Mouse (Mus musculus) midbrain, embryonic 15.5 days (tissue): Measurements from ENCODE around the gene Fa2h. TPM values are rescaled to one million over a fixed set of nuclear protein-coding genes. Genes with fewer than 3 reads are reported as not detected.
A peak's percentile ranks its signal among the peaks of the same experiment; 100 is the strongest.

Source experiments
- ATAC-seq: fragments of 200-750 bp; cut with Nextera tagmentation; replicated peaks from 2 replicates; pipeline ENCODE4 v1.8.0; 2017; ENCODE audit warnings: moderate TSS enrichment
- H3K27ac ChIP-seq: fragments of 300-500 bp; sonication (generic); 2 replicates; pipeline ENCODE4 v1.5.1; 2015; ENCODE audit warnings: mild to moderate bottlenecking, inconsistent platforms
- H3K27me3 ChIP-seq: fragments of 300-500 bp; sonication (generic); replicated peaks from 2 replicates; pipeline ENCODE4 v1.6.1; 2015; ENCODE audit warnings: inconsistent platforms
- H3K36me3 ChIP-seq: fragments of 300-500 bp; sonication (generic); replicated peaks from 2 replicates; pipeline ENCODE4 v1.6.1; 2015; ENCODE audit warnings: inconsistent platforms
- H3K4me1 ChIP-seq: fragments of 300-500 bp; sonication (generic); 2 replicates; pipeline ENCODE4 v1.6.1; 2015; ENCODE audit warnings: inconsistent platforms
- H3K4me2 ChIP-seq: fragments of 300-500 bp; sonication (generic); 2 replicates; pipeline ENCODE4 v1.6.1; 2015; ENCODE audit warnings: inconsistent platforms, mild to moderate bottlenecking, moderate library complexity
- H3K4me3 ChIP-seq: fragments of 300-500 bp; sonication (generic); 2 replicates; pipeline ENCODE4 v1.5.1; 2015; ENCODE audit warnings: mild to moderate bottlenecking, inconsistent platforms
- H3K9ac ChIP-seq: fragments of 300-500 bp; sonication (generic); 2 replicates; pipeline ENCODE4 v1.6.1; 2015; ENCODE audit warnings: mild to moderate bottlenecking, inconsistent platforms
- H3K9me3 ChIP-seq: fragments of 300-500 bp; sonication (generic); 2 replicates; pipeline ENCODE4 v1.6.1; 2016; ENCODE audit warnings: inconsistent platforms
- WGBS: fragments of 180-500 bp; shearing (Covaris S2); methylation state at CpG from one replicate; pipeline ENCODE4 v1.1.7; 2015; ENCODE audit warnings: mixed read lengths; 5-methylcytosine and 5-hydroxymethylcytosine counted together
- polyA plus RNA-seq: library from polyadenylated mRNA; unstranded; fragments of >200 nt; fragmentation: Nextera tagmentation; extraction: Ambion mirVana; gene quantifications from 2 replicates; pipeline ENCODE4 v1.2.1, GENCODE M21; 2015

Gene Fa2h
- 0.10 and 0.11 TPM in 2 replicates for polyA plus RNA-seq

DNA sequence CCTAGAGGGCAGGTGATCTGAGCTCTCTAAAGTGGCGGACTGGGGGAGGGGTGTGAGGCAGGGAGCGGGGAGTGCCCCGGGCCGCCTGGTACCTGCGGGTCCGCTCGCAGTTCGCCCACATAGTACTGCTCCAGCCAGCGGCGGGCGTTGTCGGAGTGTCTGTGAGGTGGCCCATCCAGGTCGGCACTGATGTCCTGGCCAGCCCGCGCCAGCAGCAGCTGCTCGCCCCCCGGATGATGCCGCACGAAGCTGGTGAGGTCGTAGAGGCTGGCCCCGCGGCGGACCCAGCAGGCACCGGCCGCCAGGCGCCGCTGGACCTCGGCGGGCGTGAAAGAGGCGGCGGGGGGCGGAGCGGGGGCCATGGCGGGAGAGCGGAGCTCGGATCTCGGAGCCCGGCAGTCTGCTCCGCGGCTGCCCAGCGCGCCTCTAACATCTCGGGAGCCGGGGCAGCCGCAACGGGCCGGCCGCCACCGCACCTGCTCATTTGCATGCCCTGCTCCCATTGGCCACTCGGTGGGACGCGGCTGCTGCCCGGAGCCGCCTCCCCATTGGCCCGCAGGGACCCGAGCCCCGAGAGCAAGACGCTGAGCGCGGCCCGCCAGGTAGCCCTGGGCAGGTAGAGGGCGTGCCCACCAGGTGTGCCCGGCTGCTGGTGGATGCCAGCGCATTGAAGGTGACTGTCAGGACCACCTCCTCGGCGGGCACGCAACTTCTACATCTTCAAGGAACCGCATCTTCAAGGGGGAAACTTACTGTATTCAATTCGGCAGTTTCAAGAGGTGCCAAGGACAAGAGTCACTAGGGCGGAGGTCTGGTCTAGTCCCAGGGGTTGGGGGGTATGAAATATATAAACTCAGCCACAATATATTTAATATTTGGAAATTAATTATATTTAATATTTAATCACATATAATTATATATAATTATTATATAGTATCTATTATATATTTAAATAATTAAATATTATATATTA is at the start of gene Fa2h:
Gene Fa2h, minus strand, starts transcription at position 434 of the 973 bp plus-strand sequence.
- peaks cover 12% of the 10 kb centered on the region; the same call in 1 of the 2 replicates for H3K4me1 ChIP-seq
- no peak within 1 kb of the TSS for H3K27ac ChIP-seq
- peak within 1 kb of the TSS; percentile 58 for H3K9ac ChIP-seq
- H3K36me3 ChIP-seq, result no peaks in the 10 kb centered on the region
- peak; percentile 95 for ATAC-seq
- H3K4me3 ChIP-seq, result peak within 1 kb of the TSS; percentile 66
- H3K9me3 ChIP-seq, result no peaks in the 10 kb centered on the region
- H3K4me2 ChIP-seq, result peak within 1 kb of the TSS; percentile 99
- peaks cover 45% of the 10 kb centered on the region for H3K27me3 ChIP-seq
- under 1% methylated on average over 64 of the region's 71 CpGs for WGBS

DNA sequence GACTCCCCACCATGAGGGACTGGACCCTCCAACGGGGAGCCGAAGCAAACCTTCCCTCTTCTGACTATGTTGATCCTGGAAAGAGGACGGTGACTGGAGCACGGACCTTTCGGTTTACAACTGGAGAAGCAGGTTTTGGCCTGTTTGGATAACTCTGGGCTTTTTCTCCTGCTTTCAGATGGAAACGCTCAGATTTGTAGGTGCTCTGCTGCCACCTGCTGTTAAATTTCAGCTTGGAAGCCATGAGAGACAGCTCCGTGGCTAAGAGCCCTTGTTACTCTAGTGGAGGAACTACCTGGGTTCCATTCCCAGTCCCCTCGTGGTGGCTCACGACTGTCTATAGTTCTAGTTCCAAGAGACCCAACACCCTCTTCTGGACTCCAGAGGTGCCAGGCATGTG is 45.6 kb upstream of the Fa2h start:
- Histone ChIP-seq H3K9me3 (no peaks in the 10 kb centered on the region), H3K27ac (no peak overlapping the region), H3K4me1 (no peaks in the 10 kb centered on the region), H3K27me3 (no peaks in the 10 kb centered on the region), H3K36me3 (no peaks in the 10 kb centered on the region), H3K9ac (no peak overlapping the region), H3K4me2 (no peak overlapping the region), H3K4me3 (no peak overlapping the region)
- 25% methylated on average over 9 of the region's 9 CpGs for whole genome bisulfite sequencing
- no peak for ATAC-seq

GRCm38 (mm10) chr8:111435071-111435828 is 41.6 kb upstream of the Fa2h start:
- Histone ChIP-seq H3K27me3 (no peaks in the 10 kb centered on the region), H3K9me3 (no peaks in the 10 kb centered on the region), H3K4me3 (no peak overlapping the region), H3K4me1 (no peaks in the 10 kb centered on the region), H3K36me3 (no peaks in the 10 kb centered on the region), H3K9ac (no peak overlapping the region), H3K4me2 (no peak overlapping the region), H3K27ac (no peak overlapping the region)
- ATAC-seq, result no peak
- 74% methylated on average over 11 of the region's 11 CpGs for WGBS

GRCm38 (mm10) chr8:111424646-111425045 is 31.0 kb upstream of the Fa2h start:
- Histone ChIP-seq H3K9ac (no peak overlapping the region), H3K4me3 (no peak overlapping the region), H3K9me3 (no peaks in the 10 kb centered on the region), H3K4me2 (no peak overlapping the region), H3K27ac (no peak overlapping the region), H3K36me3 (no peaks in the 10 kb centered on the region), H3K4me1 (no peaks in the 10 kb centered on the region), H3K27me3 (no peaks in the 10 kb centered on the region)
- no peak for ATAC-seq
- WGBS, result 84% methylated on average over 9 of the region's 9 CpGs

DNA sequence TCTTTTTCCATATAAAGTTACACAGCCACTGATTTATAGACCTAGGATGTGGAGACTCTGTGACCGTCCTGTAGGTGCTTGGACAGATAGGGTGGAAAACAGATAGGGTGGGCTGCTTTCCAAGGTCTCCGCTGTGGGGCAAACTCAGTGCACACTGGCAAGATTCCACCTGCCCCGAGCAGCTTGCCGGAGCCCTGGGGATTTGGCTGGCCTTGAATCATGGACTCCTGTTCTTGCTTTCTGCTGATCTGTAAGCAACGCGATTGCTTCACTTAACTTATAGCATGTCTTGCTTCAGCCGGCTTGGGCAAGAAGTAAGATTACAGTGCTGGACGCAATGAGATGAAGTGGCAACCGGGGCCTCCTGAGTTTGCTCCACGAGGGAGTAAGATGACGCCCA is 30.6 kb upstream of the Fa2h start:
- no peak overlapping the region for H3K4me3 ChIP-seq
- no peak for ATAC-seq

GRCm38 (mm10) chr8:111422614-111423013 is 29.0 kb upstream of the Fa2h start:
- Histone ChIP-seq H3K9ac (no peak overlapping the region), H3K4me1 (no peaks in the 10 kb centered on the region), H3K36me3 (no peaks in the 10 kb centered on the region), H3K4me3 (no peak overlapping the region), H3K9me3 (no peaks in the 10 kb centered on the region), H3K27me3 (no peaks in the 10 kb centered on the region), H3K27ac (no peak overlapping the region), H3K4me2 (no peak overlapping the region)
- 83% methylated on average over 2 of the region's 2 CpGs for WGBS
- ATAC-seq, result no peak

More for the DNA sequence above, 30.6 kb upstream of the Fa2h start:
- no peak overlapping the region for H3K4me2 ChIP-seq
- no peaks in the 10 kb centered on the region for H3K27me3 ChIP-seq
- H3K27ac ChIP-seq, result no peak overlapping the region
- 86% methylated on average over 11 of the region's 11 CpGs for WGBS
- H3K9me3 ChIP-seq, result no peaks in the 10 kb centered on the region
- H3K36me3 ChIP-seq, result no peaks in the 10 kb centered on the region
- no peak overlapping the region for H3K9ac ChIP-seq
- no peaks in the 10 kb centered on the region for H3K4me1 ChIP-seq

DNA sequence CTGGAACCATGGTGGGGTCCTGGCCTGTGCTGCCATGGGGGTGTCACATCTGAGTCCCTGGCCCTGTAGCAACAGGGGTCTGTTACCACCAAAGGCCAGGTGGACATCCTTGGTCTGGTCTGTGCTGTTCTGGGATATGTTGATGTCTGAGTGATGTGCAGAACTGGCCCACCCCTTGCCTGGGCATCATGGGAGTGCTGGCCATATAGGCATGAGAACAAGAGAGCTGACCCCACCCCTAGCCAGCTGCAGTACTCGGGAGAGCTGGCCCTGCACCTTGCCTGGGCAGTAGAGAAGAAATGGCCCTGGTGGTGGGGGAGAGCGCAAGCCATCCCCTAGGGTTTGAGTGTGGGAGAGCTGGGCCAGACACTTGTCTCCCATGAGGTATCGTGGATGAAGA is 25.5 kb upstream of the Fa2h start:
- H3K9me3 ChIP-seq, result no peaks in the 10 kb centered on the region
- no peak overlapping the region for H3K9ac ChIP-seq
- H3K27ac ChIP-seq, result no peak overlapping the region
- H3K4me1 ChIP-seq, result no peaks in the 10 kb centered on the region
- no peak overlapping the region for H3K4me3 ChIP-seq
- H3K27me3 ChIP-seq, result no peaks in the 10 kb centered on the region
- no peak for ATAC-seq
- no peaks in the 10 kb centered on the region for H3K36me3 ChIP-seq
- H3K4me2 ChIP-seq, result no peak overlapping the region
- WGBS, result 71% methylated on average over 3 of the region's 3 CpGs

GRCm38 (mm10) chr8:111418601-111419000 is 25.0 kb upstream of the Fa2h start:
- no peak for ATAC-seq
- Histone ChIP-seq H3K4me1 (no peaks in the 10 kb centered on the region), H3K4me3 (no peak overlapping the region), H3K27me3 (no peaks in the 10 kb centered on the region), H3K27ac (no peak overlapping the region), H3K9ac (no peak overlapping the region), H3K36me3 (no peaks in the 10 kb centered on the region), H3K4me2 (no peak overlapping the region), H3K9me3 (no peaks in the 10 kb centered on the region)
- WGBS, result 31% methylated on average over 9 of the region's 9 CpGs

DNA sequence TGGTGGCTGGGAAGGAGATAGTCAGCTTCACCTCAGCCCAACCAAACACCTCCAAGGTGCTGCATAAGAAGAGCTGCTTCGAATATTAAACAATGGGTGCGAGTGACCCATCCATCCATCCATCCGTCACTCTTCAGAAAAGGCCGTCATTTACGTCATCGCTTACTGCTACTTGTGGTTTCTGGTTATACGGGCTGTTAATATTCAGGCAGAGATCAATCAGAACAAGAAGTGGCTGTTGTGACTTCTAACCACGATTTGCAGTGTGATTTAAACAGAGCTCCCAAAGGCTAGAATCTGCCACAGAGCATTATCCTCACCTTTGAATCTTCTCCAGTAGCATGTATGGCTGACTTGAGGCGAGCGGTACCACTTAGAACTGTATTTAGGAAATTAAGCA is 23.6 kb upstream of the Fa2h start:
- no peaks in the 10 kb centered on the region for H3K4me1 ChIP-seq
- 87% methylated on average over 10 of the region's 10 CpGs for WGBS

DNA sequence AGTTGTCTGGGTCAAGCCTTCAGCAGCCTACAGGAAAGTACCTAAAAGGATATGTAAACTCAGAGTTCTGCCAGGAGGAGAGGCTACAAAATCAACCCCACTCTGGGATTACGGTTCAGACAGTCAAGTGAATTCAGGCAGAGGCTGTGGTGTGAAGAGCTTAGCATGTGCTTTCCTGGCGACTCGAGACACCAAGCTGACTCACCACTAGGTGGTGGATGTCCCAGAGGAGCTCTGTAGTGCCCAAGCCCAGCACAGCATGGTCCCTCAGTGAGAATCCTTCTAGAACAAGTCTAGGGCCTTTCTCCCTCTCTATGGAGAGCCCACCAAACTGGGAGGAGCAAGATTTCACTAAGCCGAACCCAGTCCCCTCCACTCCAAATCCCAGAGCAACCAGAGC is 9.8 kb upstream of the Fa2h start:
- no peaks in the 10 kb centered on the region for H3K9me3 ChIP-seq
- no peaks in the 10 kb centered on the region for H3K4me1 ChIP-seq
- H3K4me3 ChIP-seq, result no peak overlapping the region
- ATAC-seq, result no peak
- H3K36me3 ChIP-seq, result no peaks in the 10 kb centered on the region
- H3K27ac ChIP-seq, result no peak overlapping the region
- no peak overlapping the region for H3K9ac ChIP-seq
- no peaks in the 10 kb centered on the region; the same call in 1 of the 2 replicates for H3K27me3 ChIP-seq
- WGBS, result 60% methylated on average over 4 of the region's 4 CpGs
- no peak overlapping the region for H3K4me2 ChIP-seq

More for the DNA sequence above, 23.6 kb upstream of the Fa2h start:
- H3K27ac ChIP-seq, result no peak overlapping the region
- no peaks in the 10 kb centered on the region for H3K36me3 ChIP-seq
- no peak for ATAC-seq
- H3K4me2 ChIP-seq, result no peak overlapping the region
- no peaks in the 10 kb centered on the region for H3K9me3 ChIP-seq
- H3K9ac ChIP-seq, result no peak overlapping the region
- H3K4me3 ChIP-seq, result no peak overlapping the region
- no peaks in the 10 kb centered on the region for H3K27me3 ChIP-seq

DNA sequence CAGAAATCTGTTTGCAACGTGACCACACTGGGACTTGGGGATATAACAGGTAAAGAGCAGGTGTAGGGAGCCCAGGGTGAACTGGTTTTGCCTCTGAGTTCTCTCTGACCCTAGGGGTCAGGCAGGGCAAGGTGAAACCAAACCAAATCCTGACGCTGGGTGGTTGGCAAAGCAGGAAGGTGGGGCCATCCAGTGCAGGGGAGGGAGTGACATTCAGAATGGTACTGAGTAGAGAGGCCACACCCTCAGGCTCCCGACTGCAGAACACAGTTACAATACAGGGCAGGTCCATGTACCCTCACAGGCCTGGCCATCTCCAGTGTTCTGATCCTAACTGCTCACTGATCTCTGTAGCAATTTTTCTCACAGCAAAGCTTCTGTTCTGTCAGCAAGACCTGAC is 2.4 kb downstream of the Fa2h start:
- no peak overlapping the region for H3K4me3 ChIP-seq
- H3K27me3 ChIP-seq, result peaks cover 43% of the 10 kb centered on the region
- no peak overlapping the region for H3K9ac ChIP-seq
- WGBS, result 31% methylated on average over 3 of the region's 3 CpGs
- no peak overlapping the region for H3K27ac ChIP-seq
- no peaks in the 10 kb centered on the region for H3K9me3 ChIP-seq
- H3K4me2 ChIP-seq, result no peak overlapping the region
- peaks cover 12% of the 10 kb centered on the region; the same call in 1 of the 2 replicates for H3K4me1 ChIP-seq
- no peak for ATAC-seq
- no peaks in the 10 kb centered on the region for H3K36me3 ChIP-seq

DNA sequence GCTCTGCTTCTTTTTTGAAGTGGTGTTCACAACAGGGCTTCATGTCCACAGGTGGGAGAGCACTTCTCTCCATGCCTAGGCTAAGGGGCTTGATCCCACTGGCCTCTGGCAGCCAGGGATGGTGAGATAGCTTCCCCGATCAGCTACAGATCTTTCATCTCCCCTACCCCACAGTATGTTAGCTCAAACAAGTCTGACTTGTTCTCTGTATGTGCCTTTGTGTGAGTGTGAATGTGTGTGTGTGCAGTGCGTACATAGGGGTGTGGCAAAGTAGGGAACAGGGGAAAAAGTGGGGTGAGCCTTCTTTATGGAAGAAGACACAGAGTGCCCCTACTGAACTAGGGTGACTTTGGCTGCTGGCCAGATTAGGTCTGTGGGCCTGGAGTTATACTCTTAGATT is 2.8 kb downstream of the Fa2h start:
- Histone ChIP-seq H3K4me1 (peaks cover 12% of the 10 kb centered on the region; the same call in 1 of the 2 replicates), H3K27ac (no peak overlapping the region), H3K36me3 (no peaks in the 10 kb centered on the region), H3K4me2 (no peak overlapping the region), H3K9ac (no peak overlapping the region), H3K27me3 (peaks cover 39% of the 10 kb centered on the region), H3K4me3 (no peak overlapping the region), H3K9me3 (no peaks in the 10 kb centered on the region)
- ATAC-seq, result no peak
- WGBS, result 71% methylated on average over 2 of the region's 2 CpGs
